Mouse (Mus musculus) intestine, embryonic 16.5 days (tissue): ENCODE data around the gene Spsb4. TPM values are rescaled to one million over a fixed set of nuclear protein-coding genes. Genes with fewer than 3 reads are reported as not detected.

Experiments used
- ATAC-seq: fragments of 200-750 bp; cut with Nextera tagmentation; 2 replicates; pipeline ENCODE4 v1.8.0; 2017; ENCODE audit warnings: moderate TSS enrichment, moderate library complexity
- H3K27ac ChIP-seq: fragments of 300-500 bp; sonication (generic); 2 replicates; pipeline ENCODE4 v1.5.1; 2014; ENCODE audit warnings: mild to moderate bottlenecking, low read length
- H3K27me3 ChIP-seq: fragments of 300-500 bp; sonication (generic); replicated peaks from 2 replicates; pipeline ENCODE4 v1.6.1; 2014; ENCODE audit warnings: low read length, control low read depth, mixed read lengths; ENCODE audit not compliant: control insufficient read depth, insufficient read depth
- H3K36me3 ChIP-seq: fragments of 300-500 bp; sonication (generic); 2 replicates; pipeline ENCODE4 v1.6.1; 2014; ENCODE audit warnings: low read length, control low read depth; ENCODE audit not compliant: control insufficient read depth, insufficient read depth
- H3K4me1 ChIP-seq: fragments of 300-500 bp; sonication (generic); 2 replicates; pipeline ENCODE4 v1.6.1; 2014; ENCODE audit warnings: low read length, control low read depth, mixed read lengths; ENCODE audit not compliant: control insufficient read depth, insufficient read depth
- H3K4me2 ChIP-seq: fragments of 300-500 bp; sonication (generic); 2 replicates; pipeline ENCODE4 v1.6.1; 2014; ENCODE audit warnings: low read depth, low read length, control low read depth
- H3K4me3 ChIP-seq: fragments of 300-500 bp; sonication (generic); 2 replicates; pipeline ENCODE4 v1.5.1; 2014; ENCODE audit warnings: mild to moderate bottlenecking, low read length
- H3K9ac ChIP-seq: fragments of 300-500 bp; sonication (generic); 2 replicates; pipeline ENCODE4 v1.6.1; 2014; ENCODE audit warnings: low read depth, low read length
- H3K9me3 ChIP-seq: fragments of 300-500 bp; sonication (generic); 2 replicates; pipeline ENCODE4 v1.6.1; 2016; ENCODE audit warnings: low read length, control low read depth; ENCODE audit not compliant: control insufficient read depth
- WGBS: fragments of 180-500 bp; shearing (Covaris S2); extraction: QIAGEN DNeasy Blood & Tissue Kit; methylation state at CpG from one replicate; pipeline ENCODE4 v1.1.7; 2014; 5-methylcytosine and 5-hydroxymethylcytosine counted together
- polyA plus RNA-seq: library from polyadenylated mRNA; unstranded; fragments of >200 nt; fragmentation: Nextera tagmentation; extraction: Ambion mirVana; gene quantifications from 2 replicates; pipeline ENCODE4 v1.2.1, GENCODE M21; 2015

Spsb4 gene
- polyA plus RNA-seq, 1 experiment from 2014 or later, result 28.7 TPM

DNA sequence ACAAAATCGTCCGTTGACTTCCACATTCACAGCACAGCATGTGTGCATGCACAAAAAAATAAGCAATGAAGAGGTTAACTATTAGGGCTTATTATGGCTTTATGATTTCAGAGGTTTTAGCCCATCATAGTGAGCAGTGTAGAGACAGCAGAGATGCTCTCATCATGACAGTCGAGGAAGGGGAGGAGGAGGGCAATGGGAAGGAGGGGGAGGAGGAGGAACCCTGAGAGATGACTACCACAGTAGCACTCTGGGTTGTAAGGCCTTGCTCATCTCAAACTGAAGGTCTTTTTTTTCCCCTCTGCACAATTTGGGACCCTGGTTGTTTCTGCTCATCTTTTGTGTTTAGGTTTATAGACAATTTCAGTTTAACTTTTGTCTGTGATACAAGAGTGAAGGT is 83.8 kb downstream of the Spsb4 start:
- no peaks in the 10 kb centered on the region for H3K4me1 ChIP-seq
- H3K4me2 ChIP-seq, result no peak overlapping the region
- 83% methylated on average over 3 of the region's 3 CpGs for WGBS
- no peak overlapping the region for H3K27ac ChIP-seq
- no peak overlapping the region for H3K9ac ChIP-seq
- H3K27me3 ChIP-seq, result no peaks in the 10 kb centered on the region
- ATAC-seq, result no peak
- no peaks in the 10 kb centered on the region for H3K36me3 ChIP-seq
- no peak overlapping the region for H3K4me3 ChIP-seq
- H3K9me3 ChIP-seq, result no peaks in the 10 kb centered on the region

- no peaks in the 10 kb centered on the region for H3K9me3 ChIP-seq
- H3K27ac ChIP-seq, result no peak overlapping the region
- no peaks in the 10 kb centered on the region for H3K27me3 ChIP-seq
- WGBS, result 84% methylated on average over 8 of the region's 8 CpGs
- H3K9ac ChIP-seq, result no peak overlapping the region
- ATAC-seq, result no peak
- H3K4me2 ChIP-seq, result no peak overlapping the region
- no peak overlapping the region for H3K4me3 ChIP-seq
- H3K4me1 ChIP-seq, result no peaks in the 10 kb centered on the region
- H3K36me3 ChIP-seq, result no peaks in the 10 kb centered on the region
Measured at GRCm38 (mm10) chr9:96932751-96933150, 85.9 kb downstream of the Spsb4 start.

- no peaks in the 10 kb centered on the region for H3K4me1 ChIP-seq
Measured at GRCm38 (mm10) chr9:96923577-96924316, 94.9 kb downstream of the Spsb4 start.

GRCm38 (mm10) chr9:96923119-96923518 is 95.5 kb downstream of the Spsb4 start:
- Histone ChIP-seq H3K36me3 (no peaks in the 10 kb centered on the region), H3K4me2 (no peak overlapping the region), H3K4me3 (no peak overlapping the region), H3K27me3 (no peaks in the 10 kb centered on the region), H3K27ac (no peak overlapping the region), H3K9ac (no peak overlapping the region), H3K9me3 (peaks cover 5% of the 10 kb centered on the region; the same call in 1 of the 2 replicates), H3K4me1 (no peaks in the 10 kb centered on the region)
- ATAC-seq, result no peak
- WGBS, result 70% methylated on average over 6 of the region's 6 CpGs

More at GRCm38 (mm10) chr9:96923577-96924316, 94.9 kb downstream of the Spsb4 start:
- Histone ChIP-seq H3K4me3 (no peak overlapping the region), H3K4me2 (no peak overlapping the region), H3K9ac (no peak overlapping the region), H3K9me3 (peaks cover 5% of the 10 kb centered on the region; the same call in 1 of the 2 replicates), H3K27me3 (no peaks in the 10 kb centered on the region), H3K36me3 (no peaks in the 10 kb centered on the region), H3K27ac (no peak overlapping the region)
- ATAC-seq, result no peak
- 53% methylated on average over 17 of the region's 17 CpGs for WGBS

- WGBS, result 38% methylated on average over 27 of the region's 27 CpGs
- H3K27ac ChIP-seq, result no peak overlapping the region
- H3K4me1 ChIP-seq, result no peaks in the 10 kb centered on the region
Measured at GRCm38 (mm10) chr9:96916620-96917538, 101.8 kb downstream of the Spsb4 start.

GRCm38 (mm10) chr9:96916076-96916475 is 102.6 kb downstream of the Spsb4 start:
- no peak; the same call in 1 of the 2 replicates for ATAC-seq
- WGBS, result 40% methylated on average over 7 of the region's 7 CpGs
- peaks cover 5% of the 10 kb centered on the region; the same call in 1 of the 2 replicates for H3K9me3 ChIP-seq

More at GRCm38 (mm10) chr9:96916620-96917538, 101.8 kb downstream of the Spsb4 start:
- peaks cover 5% of the 10 kb centered on the region; the same call in 1 of the 2 replicates for H3K9me3 ChIP-seq
- ATAC-seq, result peak; percentile 88
- H3K36me3 ChIP-seq, result no peaks in the 10 kb centered on the region
- H3K9ac ChIP-seq, result no peak overlapping the region
- no peaks in the 10 kb centered on the region for H3K27me3 ChIP-seq
- H3K4me2 ChIP-seq, result no peak overlapping the region
- no peak overlapping the region for H3K4me3 ChIP-seq

DNA sequence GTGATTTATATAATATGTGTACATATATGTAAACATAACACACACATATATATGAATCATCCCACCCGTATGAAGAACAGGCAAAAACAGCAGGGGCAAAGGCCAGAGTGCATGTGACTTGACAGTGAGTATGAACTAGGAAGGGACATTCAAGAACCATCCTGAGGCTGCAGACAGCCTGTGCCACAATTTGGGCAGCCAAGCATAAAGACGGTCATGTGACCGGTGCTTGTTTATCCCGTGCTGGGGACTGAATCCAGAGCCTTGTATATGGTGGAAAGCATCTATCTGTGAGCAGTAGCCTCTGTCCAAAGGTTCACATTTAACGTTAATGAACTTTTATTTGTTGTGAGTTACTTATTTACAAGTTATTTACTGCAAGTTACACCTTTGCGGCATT is 103.8 kb downstream of the Spsb4 start:
- no peaks in the 10 kb centered on the region for H3K27me3 ChIP-seq
- H3K4me3 ChIP-seq, result no peak overlapping the region
- no peak overlapping the region for H3K4me2 ChIP-seq
- H3K4me1 ChIP-seq, result peaks cover under 1% of the 10 kb centered on the region; the same call in 1 of the 2 replicates
- H3K9ac ChIP-seq, result no peak overlapping the region
- WGBS, result 84% methylated on average over 6 of the region's 6 CpGs
- H3K27ac ChIP-seq, result no peak overlapping the region
- ATAC-seq, result no peak
- peaks cover 5% of the 10 kb centered on the region; the same call in 1 of the 2 replicates for H3K9me3 ChIP-seq
- H3K36me3 ChIP-seq, result no peaks in the 10 kb centered on the region

More at GRCm38 (mm10) chr9:96916076-96916475, 102.6 kb downstream of the Spsb4 start:
- H3K36me3 ChIP-seq, result no peaks in the 10 kb centered on the region
- H3K27ac ChIP-seq, result no peak overlapping the region
- no peaks in the 10 kb centered on the region for H3K4me1 ChIP-seq
- no peaks in the 10 kb centered on the region for H3K27me3 ChIP-seq
- no peak overlapping the region for H3K4me2 ChIP-seq
- no peak overlapping the region for H3K4me3 ChIP-seq
- no peak overlapping the region for H3K9ac ChIP-seq

- Histone ChIP-seq H3K9me3 (no peaks in the 10 kb centered on the region), H3K36me3 (no peaks in the 10 kb centered on the region), H3K4me1 (peaks cover 3% of the 10 kb centered on the region), H3K4me3 (no peak overlapping the region), H3K9ac (no peak overlapping the region), H3K27me3 (no peaks in the 10 kb centered on the region), H3K27ac (no peak overlapping the region), H3K4me2 (no peak overlapping the region)
- 85% methylated on average over 3 of the region's 3 CpGs for WGBS
- ATAC-seq, result no peak
Measured at GRCm38 (mm10) chr9:96914005-96914404, 104.6 kb downstream of the Spsb4 start.

GRCm38 (mm10) chr9:96909503-96909902 is 109.1 kb downstream of the Spsb4 start:
- WGBS, result 51% methylated on average over 1 of the region's 1 CpGs
- H3K27me3 ChIP-seq, result no peaks in the 10 kb centered on the region
- H3K4me3 ChIP-seq, result no peak overlapping the region
- H3K9me3 ChIP-seq, result no peaks in the 10 kb centered on the region
- no peak overlapping the region for H3K9ac ChIP-seq
- peak overlapping the region; percentile 65; the same call in 1 of the 2 replicates for H3K27ac ChIP-seq
- no peak overlapping the region for H3K4me2 ChIP-seq
- peak; percentile 91 for ATAC-seq
- H3K36me3 ChIP-seq, result no peaks in the 10 kb centered on the region
- H3K4me1 ChIP-seq, result peaks cover 3% of the 10 kb centered on the region
